Mouse (Mus musculus) stomach, postnatal 0 days (tissue): ENCODE measurements around the gene Cops6.

Experiments
- CTCF ChIP-seq: IDR thresholded peaks from 2 replicates; pipeline ENCODE4 v1.5.1; 2016; ENCODE audit warnings: antibody characterized with exemption, low read depth, mild to moderate bottlenecking, moderate library complexity
- EP300 ChIP-seq: optimal IDR thresholded peaks from 2 replicates; pipeline ENCODE3; 2016; ENCODE audit warnings: antibody characterized with exemption

DNA sequence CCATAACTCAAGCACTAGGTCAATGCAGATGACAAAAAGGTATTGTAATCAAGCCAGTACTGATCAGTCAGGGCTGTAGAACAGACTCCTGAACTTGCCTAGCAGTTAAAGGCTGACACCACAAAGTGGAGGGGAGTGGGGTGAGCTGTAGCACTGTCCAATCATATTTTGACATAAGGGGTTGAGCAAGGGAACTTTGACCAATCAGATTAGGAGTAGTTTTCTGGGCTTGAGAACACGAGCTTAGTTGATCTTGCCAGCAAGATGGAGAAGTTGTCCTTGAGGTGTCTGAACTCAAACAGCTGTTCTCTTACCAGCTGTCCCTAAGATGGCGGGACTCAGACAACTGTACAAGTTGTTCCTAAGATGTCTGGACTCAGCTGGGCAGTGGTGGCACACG is 12.3 kb downstream of the Cops6 start:
- TF ChIP-seq CTCF (no peak), EP300 (no peak)
